Mouse (Mus musculus) thymus, adult 2 months (tissue): ENCODE results near the gene Prex1.

Experiments used
- CTCF ChIP-seq: fragments of 200-500 bp; IDR thresholded peaks from 2 replicates; pipeline ENCODE4 v1.5.1; 2012; ENCODE audit warnings: mild to moderate bottlenecking, control low read depth, low read length, moderate library complexity, borderline replicate concordance; ENCODE audit not compliant: control insufficient read depth, poor library complexity, insufficient read depth; ENCODE audit errors: extremely low read depth
- POLR2A ChIP-seq: fragments of 200-500 bp; IDR thresholded peaks from 2 replicates; pipeline ENCODE4 v1.6.1; 2012; ENCODE audit warnings: mild to moderate bottlenecking, low read length, control low read depth, moderate library complexity; ENCODE audit not compliant: control insufficient read depth, poor library complexity, insufficient read depth; ENCODE audit errors: extremely low read depth

GRCm38 (mm10) chr2:166520536-166520935 lies 193.1 kb downstream of the Prex1 start:
- TF ChIP-seq POLR2A (no peak), CTCF (no peak)
